Mouse (Mus musculus): ENCODE data around the gene Pla2g4b. TPM values are rescaled to one million over a fixed set of nuclear protein-coding genes. Genes with fewer than 3 reads are reported as not detected.

Gene Pla2g4b
- total RNA-seq, 2 experiments from 2014 or later: 4.4 to 5.1 TPM

DNA sequence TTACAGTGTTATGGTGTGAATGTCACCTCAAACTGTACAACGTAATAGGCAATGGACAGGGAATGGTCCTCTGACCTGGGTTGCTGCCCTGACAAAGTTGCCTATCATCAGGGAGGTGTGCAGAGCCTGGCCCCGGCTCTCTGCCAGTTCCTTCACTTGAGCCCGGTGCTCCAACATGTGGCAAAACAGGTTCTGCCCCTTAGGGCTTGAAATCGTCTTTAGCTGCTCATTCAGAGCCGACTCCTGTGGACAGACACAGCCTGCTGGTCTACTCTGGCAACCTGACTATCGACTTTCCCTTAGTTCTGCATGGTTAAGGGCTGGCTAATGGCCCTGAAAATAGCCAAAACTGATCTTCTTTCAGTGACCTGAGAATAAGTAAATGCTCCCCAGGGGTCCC, 27.0 kb downstream of the Pla2g4b start:
- DNase-seq (ENCODE audit: low spot score in 2 of 2): no peak

DNA sequence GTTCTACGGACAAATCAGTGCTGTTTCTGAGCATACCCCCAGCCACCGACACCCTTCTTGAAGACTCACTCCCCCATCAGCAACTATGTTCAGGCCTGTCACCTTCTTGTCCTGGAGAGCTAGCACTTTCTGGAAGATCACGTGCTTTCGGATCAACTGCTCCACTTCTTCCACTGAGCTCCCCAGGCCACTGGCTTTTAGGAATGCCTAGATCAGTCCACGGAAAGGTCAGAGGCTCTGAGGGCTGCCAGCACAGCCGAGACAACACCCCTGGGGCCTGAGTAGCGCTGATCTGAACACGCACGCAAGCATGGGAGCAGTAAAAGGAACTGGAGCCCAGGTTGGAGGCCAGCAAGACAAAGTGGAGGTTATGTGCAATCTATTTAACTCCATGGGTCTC, 27.4 kb downstream of the Pla2g4b start:
- DNase-seq (ENCODE audit: low spot score in 2 of 2): no peak

DNA sequence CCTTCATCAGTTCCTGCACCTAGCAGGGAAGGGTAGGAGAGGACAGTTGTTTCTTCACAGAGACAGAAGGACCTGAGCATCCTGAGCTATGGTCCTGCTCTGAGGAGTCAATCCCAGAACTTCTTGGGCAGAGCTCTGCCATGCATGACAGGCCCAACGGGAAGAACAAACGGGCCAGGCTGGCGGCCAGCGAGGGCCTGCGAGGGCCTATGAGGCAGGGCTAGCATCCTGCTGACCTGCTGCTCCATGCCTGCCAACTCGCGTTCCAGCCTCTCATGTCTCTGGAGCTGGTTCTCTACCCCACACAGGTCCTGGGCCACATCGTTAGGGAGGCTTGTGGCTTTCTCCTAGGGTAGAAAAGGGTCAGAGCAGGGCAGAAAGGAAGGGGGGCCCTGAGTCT, 29.0 kb downstream of the Pla2g4b start:
- DNase-seq (ENCODE audit: low spot score in 2 of 2): no peak

DNA sequence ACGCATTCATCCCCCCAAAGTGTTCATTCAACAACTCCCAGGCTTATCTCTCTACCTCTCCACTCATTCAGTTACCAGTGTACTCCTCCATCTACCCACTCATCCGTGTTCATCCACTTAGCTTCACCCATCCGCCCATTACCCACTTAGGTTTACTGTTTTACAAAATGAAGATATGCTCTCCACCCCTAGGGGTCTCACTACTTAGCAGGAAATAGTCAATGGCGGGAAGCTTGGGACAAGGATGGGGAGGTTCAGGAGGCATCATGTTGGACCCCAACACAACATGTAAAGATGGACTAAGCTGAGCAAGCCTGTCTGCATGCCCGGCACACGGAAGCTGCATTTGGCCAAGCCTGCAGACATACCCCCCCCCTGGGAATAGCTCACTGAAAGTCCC, 31.4 kb downstream of the Pla2g4b start:
- no peak for DNase-seq (ENCODE audit: low spot score in 2 of 2)

- no peak for DNase-seq (ENCODE audit: low spot score in 2 of 2)
These were observed 32.0 kb downstream of the Pla2g4b start for GRCm38 (mm10) chr2:120065243-120065642.

DNA sequence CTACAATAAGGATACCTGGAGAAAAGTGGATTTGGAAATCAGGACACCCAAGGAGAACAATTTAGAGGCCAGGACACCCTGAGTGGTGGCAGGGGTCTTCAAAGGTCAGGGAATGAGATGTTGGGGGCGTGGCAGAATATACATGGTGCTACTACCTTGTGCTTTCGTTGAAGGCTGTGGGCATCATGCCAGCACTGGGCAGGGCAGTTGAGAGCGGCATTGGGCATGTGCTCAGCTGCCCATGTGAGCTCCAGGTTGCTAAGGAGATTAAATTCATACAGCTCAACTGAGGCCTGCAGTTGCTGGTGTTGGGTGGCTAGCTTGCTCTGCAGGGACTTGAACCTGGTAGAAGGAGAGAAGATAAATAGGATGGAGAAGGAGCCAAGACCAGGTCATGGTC, 33.0 kb downstream of the Pla2g4b start:
- no peak for DNase-seq (ENCODE audit: low spot score in 2 of 2)

GRCm38 (mm10) chr2:120068555-120069465, 35.6 kb downstream of the Pla2g4b start:
- DNase-seq (ENCODE audit: low spot score in 2 of 2): peak; percentile 35 to 55

- DNase-seq (ENCODE audit: low spot score in 2 of 2): peak; percentile 36 to 50
These were observed 36.3 kb downstream of the Pla2g4b start for GRCm38 (mm10) chr2:120069466-120069990.

DNA sequence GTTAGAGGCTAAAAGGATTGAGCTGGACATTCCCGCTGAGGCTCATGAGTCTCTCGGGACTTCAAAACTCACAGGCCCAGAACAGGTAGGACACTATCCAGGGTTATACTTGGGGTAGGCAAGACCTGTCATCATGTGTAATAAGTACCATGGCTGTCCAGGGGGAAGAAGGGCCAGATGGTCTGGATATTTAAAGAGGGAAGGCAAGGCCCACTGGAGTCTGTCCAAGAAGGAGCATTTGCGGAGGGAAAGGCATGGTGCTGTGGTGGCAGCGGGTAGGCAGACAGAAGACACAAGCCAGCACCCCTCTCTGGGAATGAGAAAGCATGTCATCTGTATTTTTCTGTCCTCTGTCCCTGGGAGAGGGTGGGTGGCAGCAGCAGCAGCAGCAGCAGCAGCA, 40.9 kb downstream of the Pla2g4b start:
- DNase-seq (ENCODE audit: low spot score in 2 of 2): no peak

DNA sequence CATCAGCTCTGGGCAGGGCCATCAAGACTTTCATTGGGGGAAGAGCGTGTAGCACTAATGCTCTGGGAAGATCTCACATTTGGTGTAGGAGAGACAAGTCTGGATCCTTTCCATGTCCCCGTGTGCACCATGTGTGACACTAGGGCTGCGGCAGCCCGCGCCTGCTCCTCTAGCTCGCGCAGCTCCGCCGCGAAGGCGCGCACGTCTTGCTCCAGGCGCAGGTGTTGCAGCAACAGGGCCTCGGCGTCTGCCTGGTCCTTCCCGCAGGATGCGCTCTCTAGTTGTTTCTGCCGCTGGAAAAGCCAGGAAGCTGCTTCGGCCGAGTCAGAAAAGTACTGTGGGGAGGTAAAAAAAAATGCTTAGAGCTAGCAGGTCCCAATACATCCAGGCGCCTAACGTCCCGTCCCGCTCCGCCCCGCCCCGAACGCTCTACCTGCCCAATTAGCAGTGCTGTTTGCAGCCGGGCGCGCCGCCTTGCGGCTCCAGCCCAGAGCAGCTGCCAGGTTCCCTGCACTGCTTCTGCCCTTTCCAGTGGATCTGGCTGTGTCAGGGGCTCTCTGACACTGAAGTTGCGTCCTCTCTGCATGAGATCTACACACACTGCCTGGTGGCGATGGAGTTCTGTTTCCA, 43.0 kb downstream of the Pla2g4b start:
- DNase-seq (ENCODE audit: low spot score in 2 of 2): no peak

GRCm38 (mm10) chr2:120082416-120082815, 49.2 kb downstream of the Pla2g4b start:
- DNase-seq (ENCODE audit: low spot score in 2 of 2): no peak

GRCm38 (mm10) chr2:120084593-120085361, 51.6 kb downstream of the Pla2g4b start:
- DNase-seq (ENCODE audit: low spot score in 2 of 2): peak in 1 of 2 experiments; percentile 50

GRCm38 (mm10) chr2:120086038-120086437, 52.8 kb downstream of the Pla2g4b start:
- DNase-seq (ENCODE audit: low spot score in 2 of 2): no peak

GRCm38 (mm10) chr2:120087391-120087790, 54.2 kb downstream of the Pla2g4b start:
- DNase-seq (ENCODE audit: low spot score in 2 of 2): no peak

DNA sequence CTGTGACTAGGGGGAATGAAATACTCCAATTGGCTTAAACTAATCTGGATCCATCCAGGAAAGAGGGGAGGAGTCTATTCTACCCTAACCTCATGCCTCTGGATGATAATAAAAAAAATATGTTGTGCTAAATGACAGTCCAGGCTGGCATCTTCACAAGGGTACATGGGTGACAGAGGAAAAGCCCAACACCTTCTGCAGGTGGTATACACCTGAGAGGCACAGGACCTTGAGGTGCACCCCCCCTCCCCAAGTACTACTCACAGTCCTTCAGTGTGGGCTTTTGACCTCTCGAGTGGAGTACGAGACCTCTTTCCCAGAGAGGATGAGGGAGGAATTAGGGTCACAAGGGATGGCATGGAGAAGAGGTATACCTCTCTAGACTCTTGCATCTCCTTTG, 54.7 kb downstream of the Pla2g4b start:
- DNase-seq (ENCODE audit: low spot score in 2 of 2): no peak

DNA sequence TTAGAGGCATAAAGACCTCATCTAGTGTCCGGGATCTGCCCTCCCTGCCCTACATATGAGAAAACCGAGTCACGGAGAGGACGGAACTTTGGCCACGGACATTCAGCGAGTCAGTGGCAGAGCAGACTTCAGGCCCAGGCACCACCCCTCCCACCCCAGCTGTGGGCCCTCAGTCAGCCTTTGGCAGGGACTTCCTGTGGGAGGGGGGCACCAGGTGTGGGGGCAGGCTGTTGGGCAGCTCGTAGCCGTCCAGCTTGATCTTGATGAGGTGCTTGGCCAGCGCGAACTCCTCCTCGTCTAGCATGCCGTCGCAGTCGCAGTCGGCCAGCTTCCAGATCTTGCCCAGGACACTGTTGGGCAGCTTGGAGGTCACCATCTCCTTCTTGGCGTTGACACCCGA, 57.8 kb downstream of the Pla2g4b start:
- no peak for DNase-seq (ENCODE audit: low spot score in 2 of 2)

Small RNA genes within 50 kb of the gene (microRNA-seq; reads per million reads assigned to microRNA genes)
- 0.22 to 0.39 reads per million in 2 experiments for gene Mir7665

Other genes with a start within 250 kb of the Pla2g4b start
- gene Rpap1, start 245.9 kb upstream of the Pla2g4b start, total RNA-seq (2021): 10 to 100 TPM; 16.4 to 16.7 TPM
- 10 to 100 TPM; 48.6 to 64.7 TPM for gene Tyro3, start 235.7 kb upstream of the Pla2g4b start, total RNA-seq (2021)
- 10 to 100 TPM; 64.3 to 66.3 TPM for gene Mga, start 136.2 kb upstream of the Pla2g4b start, total RNA-seq (2021)
- 10 to 100 TPM; 62.7 to 69.3 TPM for gene Mapkbp1, start 60.7 kb upstream of the Pla2g4b start, total RNA-seq (2021)
- 1 to 10 TPM; 6.7 to 9.5 TPM for gene Jmjd7, start 5.9 kb upstream of the Pla2g4b start, total RNA-seq (2021)
- gene Gm28042, start 5.9 kb upstream of the Pla2g4b start, total RNA-seq (2021): 1 to 10 TPM; 2.2 to 3.1 TPM
- 1 to 10 TPM; 7.5 to 8.3 TPM for gene Ehd4, start 121.2 kb downstream of the Pla2g4b start, total RNA-seq (2021)
- gene Pla2g4e, start 211.9 kb downstream of the Pla2g4b start, total RNA-seq (2021): 10 to 100 TPM; 12.0 to 13.8 TPM

Data from layer of hippocampus, postnatal 10 days (tissue).